Mouse (Mus musculus): Measurements from ENCODE around the gene Cntnap5c.
"Not testable (repeated sequence)": the region's sequence is repeated elsewhere in the genome, so short reads cannot be mapped to it uniquely, and the experiment has no call there.

Gene Cntnap5c

DNA sequence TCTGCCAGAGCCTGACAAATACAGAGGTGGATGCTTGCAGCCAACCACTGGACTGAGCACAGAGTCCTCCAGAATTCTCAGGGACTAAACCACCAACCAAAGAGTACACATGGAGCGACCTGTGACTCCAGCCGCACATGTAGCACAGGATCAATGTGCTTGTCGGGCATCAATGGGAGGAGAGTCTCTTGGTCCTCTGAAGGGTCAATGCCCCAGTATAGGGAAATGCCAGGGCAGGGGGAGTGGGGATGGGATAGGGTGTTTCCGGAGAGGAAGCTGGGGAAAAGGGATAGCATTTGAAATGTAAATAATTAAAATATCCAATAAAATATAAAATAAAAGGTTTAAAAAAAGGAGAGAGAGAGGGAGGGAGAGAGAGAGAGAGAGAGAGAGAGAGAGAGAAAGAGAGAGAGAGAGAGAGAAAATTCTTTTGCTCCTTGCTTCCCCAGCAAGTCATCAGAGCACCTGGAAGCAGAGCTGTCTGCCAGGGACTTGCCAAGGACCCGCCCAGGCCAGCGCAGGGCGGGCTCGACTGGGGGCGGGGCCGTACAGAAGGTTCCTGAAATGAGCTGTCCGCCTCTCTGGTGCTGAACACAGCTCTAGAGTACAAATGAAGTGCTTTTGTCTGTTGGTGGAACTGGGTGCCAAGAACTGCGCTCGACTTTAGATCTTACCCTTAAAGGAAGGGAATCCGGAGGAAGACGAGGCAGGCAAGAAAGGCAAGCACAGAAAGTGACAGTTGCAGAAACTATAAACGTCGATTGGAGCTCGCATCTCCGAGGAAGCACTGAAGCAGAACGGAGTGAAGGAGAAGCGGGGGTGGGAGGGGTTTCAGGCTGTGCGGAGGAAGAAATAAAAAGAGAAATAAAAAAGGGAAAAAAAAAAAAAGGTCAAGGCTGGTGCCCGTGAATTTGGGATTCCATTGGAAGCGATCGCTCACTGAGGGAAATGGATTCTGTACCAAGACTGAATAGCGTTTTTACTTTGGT, at the start of gene Cntnap5c:
TSS of gene Cntnap5c (plus strand) at position 949 of the 989 bp plus-strand sequence.
- peak; percentile 46 for DNase-seq

- no peak for DNase-seq
These were observed 27.3 kb upstream of the Cntnap5c start, which contains the start of gene Gm21834 for GRCm38 (mm10) chr17:57742119-57742518. Gm21834 (minus strand) TSS chr17:57742219.

DNA sequence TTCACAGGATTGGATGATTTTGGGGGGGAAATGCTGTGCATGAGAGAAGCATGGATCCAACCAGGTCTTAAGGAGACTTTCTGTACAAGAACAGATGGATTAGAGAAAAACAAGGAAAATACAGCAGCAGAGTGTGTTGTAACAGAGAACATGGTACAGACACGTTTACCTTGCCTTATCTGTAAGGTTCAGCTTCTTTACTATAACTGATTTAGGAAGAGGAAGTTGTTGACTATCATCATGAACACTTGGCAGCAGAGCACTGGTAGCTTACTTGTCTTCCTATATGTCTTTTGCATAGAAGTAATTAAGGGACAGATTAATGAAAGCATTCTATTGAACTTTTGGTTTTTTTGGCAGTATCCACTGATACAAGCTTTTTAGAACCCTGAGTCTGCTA, 11.3 kb upstream of the Cntnap5c start:
- DNase-seq = no peak

- DNase-seq = no peak
These were observed 2.1 kb upstream of the Cntnap5c start for GRCm38 (mm10) chr17:57767306-57767705.

DNA sequence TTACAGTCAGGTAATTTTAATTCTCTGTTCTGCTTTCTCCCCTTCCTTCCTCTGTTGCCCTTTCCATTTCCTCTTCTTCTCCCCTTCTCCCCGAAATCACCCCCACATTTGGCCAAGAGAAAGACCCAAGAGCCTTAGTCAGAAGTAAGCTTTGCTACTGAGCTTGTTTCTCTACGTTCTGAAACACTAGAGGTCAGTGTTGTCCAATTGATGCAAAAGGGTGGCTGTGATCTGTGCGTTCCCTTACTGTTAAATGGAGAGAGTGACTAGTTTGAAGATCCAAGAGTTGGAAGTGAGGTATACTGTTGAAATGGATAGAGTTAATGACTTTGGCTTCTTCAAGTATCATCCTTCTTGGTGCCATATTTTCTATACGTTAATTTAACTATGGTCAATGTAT, 1.5 kb downstream of the Cntnap5c start:
- no peak for DNase-seq

GRCm38 (mm10) chr17:57788161-57788799, 18.9 kb downstream of the Cntnap5c start:
- no peak for DNase-seq

- no peak for DNase-seq
These were observed 26.0 kb downstream of the Cntnap5c start for GRCm38 (mm10) chr17:57795408-57795807.

GRCm38 (mm10) chr17:57796668-57797311, 27.4 kb downstream of the Cntnap5c start:
- DNase-seq = no peak

GRCm38 (mm10) chr17:57799414-57799985, 30.1 kb downstream of the Cntnap5c start:
- DNase-seq = no peak

- DNase-seq = no peak
These were observed 31.8 kb downstream of the Cntnap5c start for GRCm38 (mm10) chr17:57801180-57801579.

GRCm38 (mm10) chr17:57837090-57837971, 68.0 kb downstream of the Cntnap5c start:
- DNase-seq = no peak

- DNase-seq = not testable (repeated sequence)
These were observed 86.4 kb downstream of the Cntnap5c start for GRCm38 (mm10) chr17:57855811-57856210.

DNA sequence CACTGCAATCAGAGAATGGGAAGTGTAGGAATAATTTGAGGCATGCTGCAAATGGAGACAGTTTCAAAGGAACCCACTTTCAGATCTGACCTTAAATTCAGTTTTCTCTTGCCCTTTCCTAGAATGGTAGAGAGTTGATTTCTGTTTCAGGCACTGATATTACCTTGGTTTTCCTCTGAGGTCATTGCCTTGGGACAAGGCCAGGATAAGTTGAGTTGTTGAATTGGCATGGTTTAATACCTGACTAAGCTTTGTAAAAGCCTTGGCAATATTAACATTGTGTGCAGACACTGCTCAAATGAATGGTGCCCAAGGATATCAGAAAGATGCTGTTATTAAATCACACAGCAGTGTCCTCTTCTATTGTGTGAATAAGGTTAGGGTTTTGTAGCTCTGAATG, 96.6 kb downstream of the Cntnap5c start:
- DNase-seq = no peak

DNA sequence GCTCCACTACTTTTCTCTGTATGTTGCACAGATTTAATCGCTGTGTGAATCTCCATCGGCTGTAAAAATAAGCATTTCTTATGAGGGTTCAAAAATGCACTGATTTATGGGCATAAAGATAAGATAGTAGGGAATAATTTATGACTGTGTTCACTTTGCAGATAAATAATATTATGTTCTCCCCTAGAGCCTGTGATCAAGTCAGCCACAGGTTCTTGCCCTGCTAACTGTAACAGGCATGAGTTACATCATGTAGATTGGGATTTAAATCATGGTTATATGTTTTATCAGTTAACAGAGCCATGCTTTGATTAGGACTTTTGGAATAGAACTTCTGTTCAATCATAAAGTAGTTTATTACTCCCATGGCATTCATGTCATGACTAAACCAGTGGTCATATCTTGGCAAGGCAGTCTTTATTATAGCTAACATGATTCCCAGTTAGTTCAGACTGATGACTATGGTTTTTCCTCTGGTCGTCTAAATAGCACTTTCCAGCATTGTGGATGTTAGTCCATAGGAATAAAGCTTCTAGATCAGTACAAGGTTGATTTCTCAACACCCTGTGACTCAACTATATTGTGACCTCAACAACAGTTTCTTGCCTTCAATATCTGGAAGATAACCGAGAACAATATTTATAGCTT, 118.5 kb downstream of the Cntnap5c start:
- DNase-seq = no peak

GRCm38 (mm10) chr17:57911770-57912293, 142.5 kb downstream of the Cntnap5c start:
- no peak for DNase-seq

- DNase-seq = no peak
These were observed 214.9 kb downstream of the Cntnap5c start for GRCm38 (mm10) chr17:57984230-57984629.

DNA sequence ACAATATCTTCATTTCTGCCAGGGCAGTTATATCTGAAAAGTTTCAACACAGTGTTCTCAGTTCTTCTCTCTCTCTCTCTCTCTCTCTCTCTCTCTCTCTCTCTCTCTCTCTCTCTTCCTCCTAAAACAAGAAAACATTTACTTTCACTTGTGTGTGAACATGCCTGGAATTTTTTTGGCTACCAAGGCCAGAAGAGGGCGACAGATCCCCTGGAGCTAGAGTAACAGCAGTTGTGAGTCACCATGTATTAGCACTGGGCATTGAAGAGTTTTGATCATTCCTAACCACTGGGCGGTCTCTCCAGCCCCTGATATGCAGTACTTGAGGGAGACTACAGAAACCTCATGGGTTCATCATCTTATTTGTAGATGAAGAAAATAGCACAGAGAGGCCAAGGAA, 219.1 kb downstream of the Cntnap5c start:
- no peak for DNase-seq

DNA sequence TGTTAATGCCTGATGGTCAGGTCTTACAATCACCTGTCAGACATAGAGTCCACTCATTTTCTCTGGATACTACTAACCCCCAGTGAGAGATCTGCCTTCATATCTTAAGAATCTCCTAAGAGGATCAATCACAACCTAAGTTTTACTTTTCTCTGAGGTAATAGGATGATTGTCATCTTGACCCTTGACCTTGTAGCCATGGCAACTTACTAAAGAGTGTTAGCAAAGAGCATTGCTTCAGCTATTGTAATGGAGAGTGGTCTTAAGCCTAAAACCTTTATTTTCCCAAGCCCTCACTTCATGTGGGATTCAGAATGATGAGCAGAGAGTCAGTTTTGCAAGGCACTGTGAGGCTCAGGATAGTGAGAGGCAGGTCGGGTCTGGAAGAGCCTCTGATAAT, 227.1 kb downstream of the Cntnap5c start:
- no peak for DNase-seq

- DNase-seq = no peak
These were observed 229.7 kb downstream of the Cntnap5c start for GRCm38 (mm10) chr17:57999080-57999479.

GRCm38 (mm10) chr17:58002845-58003244, 233.5 kb downstream of the Cntnap5c start:
- DNase-seq = no peak

DNA sequence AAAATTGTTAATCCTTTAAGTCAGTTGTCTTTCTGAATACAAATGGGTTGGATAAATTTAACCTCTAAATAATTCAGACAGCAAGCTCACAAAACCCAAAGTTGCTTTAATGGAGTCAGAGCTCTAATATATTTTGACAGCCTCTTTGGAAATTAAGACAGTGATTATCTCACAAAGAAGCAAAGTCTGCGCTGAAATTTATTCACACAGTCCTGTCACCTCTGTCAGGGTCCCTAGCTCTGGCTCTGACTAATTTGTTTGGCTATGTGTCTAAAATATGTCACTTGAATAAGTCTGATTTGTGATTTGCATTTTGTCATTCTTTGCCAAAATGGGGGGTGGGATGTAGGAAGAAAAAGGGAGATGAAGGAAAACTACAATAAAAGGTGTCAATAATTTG, 234.0 kb downstream of the Cntnap5c start:
- DNase-seq = no peak

Data from kidney, adult 11 months (tissue).